Mouse (Mus musculus) embryonic fibroblast, embryonic 13.5 days (primary cell): ENCODE data around the gene Grwd1. TPM values are rescaled to one million over a fixed set of nuclear protein-coding genes. Genes with fewer than 3 reads are reported as not detected.

ENCODE experiments used
- H3K27ac ChIP-seq: 2 replicates; pipeline ENCODE4 v1.5.1; 2012; ENCODE audit warnings: low read length, control low read depth, inconsistent platforms; ENCODE audit not compliant: insufficient read depth
- H3K4me1 ChIP-seq: 2 replicates; pipeline ENCODE4 v1.6.1; 2011; ENCODE audit warnings: low read length; ENCODE audit not compliant: control insufficient read depth, insufficient read depth
- H3K4me3 ChIP-seq: 2 replicates; pipeline ENCODE4 v1.5.1; 2011; ENCODE audit warnings: mild to moderate bottlenecking, control low read depth, low read length; ENCODE audit not compliant: insufficient read depth
- CTCF ChIP-seq: IDR thresholded peaks from 2 replicates; pipeline ENCODE4 v1.5.1; 2011; ENCODE audit warnings: mild to moderate bottlenecking, control low read depth, low read length, moderate library complexity, borderline replicate concordance; ENCODE audit not compliant: insufficient read depth
- POLR2A ChIP-seq: IDR thresholded peaks from 2 replicates; pipeline ENCODE4 v1.6.1; 2011; ENCODE audit warnings: low read depth, mild to moderate bottlenecking, control low read depth, low read length, moderate library complexity
- polyA plus RNA-seq: library from polyadenylated mRNA; stranded (reverse); fragments of >200 nt; gene quantifications from 2 replicates; pipeline ENCODE4 v1.2.4, GENCODE M21; 2011; ENCODE audit warnings: low read depth; ENCODE audit not compliant: missing spikeins, insufficient read length

Gene Grwd1
- polyA plus RNA-seq, 1 experiment, result 13.5 TPM

- Histone ChIP-seq H3K27ac (no peak overlapping the region), H3K4me3 (no peak overlapping the region), H3K4me1 (no peaks in the 10 kb centered on the region)
- TF ChIP-seq POLR2A (no peak), CTCF (no peak)
Observed at GRCm38 (mm10) chr7:45791756-45792490, 38.8 kb downstream of the Grwd1 start.

GRCm38 (mm10) chr7:45790721-45791120 lies 40.0 kb downstream of the Grwd1 start:
- no peak overlapping the region for H3K4me3 ChIP-seq
- H3K27ac ChIP-seq, result no peak overlapping the region
- TF ChIP-seq CTCF, result no peak
- H3K4me1 ChIP-seq, result no peaks in the 10 kb centered on the region

GRCm38 (mm10) chr7:45787642-45788041 lies 43.1 kb downstream of the Grwd1 start:
- no peak for TF ChIP-seq POLR2A
- no peak for TF ChIP-seq CTCF
- Histone ChIP-seq H3K4me3 (no peak overlapping the region), H3K27ac (no peak overlapping the region), H3K4me1 (peaks cover 6% of the 10 kb centered on the region; the same call in 1 of the 2 replicates)

GRCm38 (mm10) chr7:45786661-45787413 lies 43.9 kb downstream of the Grwd1 start:
- H3K4me3 ChIP-seq, result peak overlapping the region; percentile 78
- TF ChIP-seq CTCF (no peak), POLR2A (peak; percentile 39; the same call in 1 of the 2 replicates)
- no peak overlapping the region for H3K27ac ChIP-seq
- peaks cover 6% of the 10 kb centered on the region; the same call in 1 of the 2 replicates for H3K4me1 ChIP-seq

- Histone ChIP-seq H3K27ac (no peak overlapping the region), H3K4me1 (peaks cover 6% of the 10 kb centered on the region; the same call in 1 of the 2 replicates), H3K4me3 (peak overlapping the region; percentile 78)
- no peak for TF ChIP-seq CTCF
- TF ChIP-seq POLR2A, result 0 out of 2 replicates have a peak, but pooled peaks have one; percentile 1
Observed at GRCm38 (mm10) chr7:45786136-45786578, 44.6 kb downstream of the Grwd1 start.

GRCm38 (mm10) chr7:45785388-45786135 lies 45.2 kb downstream of the Grwd1 start:
- Histone ChIP-seq H3K4me1 (peaks cover 6% of the 10 kb centered on the region; the same call in 1 of the 2 replicates), H3K4me3 (peak overlapping the region; percentile 78)
- no peak for TF ChIP-seq CTCF
- peak; percentile 16; the same call in 1 of the 2 replicates for TF ChIP-seq POLR2A

GRCm38 (mm10) chr7:45784524-45785372 lies 46.0 kb downstream of the Grwd1 start, which contains the start of gene Sult2b1:
Gene Sult2b1 (minus strand): TSS chr7:45784669.
- H3K27ac ChIP-seq, result no peak within 1 kb of the TSS
- peak within 1 kb of the TSS; percentile 78 for H3K4me3 ChIP-seq
- no peak for TF ChIP-seq CTCF
- H3K4me1 ChIP-seq, result peaks cover 6% of the 10 kb centered on the region; the same call in 1 of the 2 replicates

More at GRCm38 (mm10) chr7:45785388-45786135, 45.2 kb downstream of the Grwd1 start:
- H3K27ac ChIP-seq, result no peak overlapping the region

- Histone ChIP-seq H3K27ac (no peak within 1 kb of the TSS), H3K4me3 (peak within 1 kb of the TSS; percentile 53)
- TF ChIP-seq POLR2A, result peak; percentile 51; the same call in 1 of the 2 replicates
- no peak for TF ChIP-seq CTCF
Observed at GRCm38 (mm10) chr7:45783511-45784091, 47.1 kb downstream of the Grwd1 start, which contains the start of gene Lmtk3. Gene Lmtk3 (plus strand): TSS chr7:45783738.

More at GRCm38 (mm10) chr7:45783511-45784091, 47.1 kb downstream of the Grwd1 start, which contains the start of gene Lmtk3:
- H3K4me1 ChIP-seq, result peaks cover 6% of the 10 kb centered on the region; the same call in 1 of the 2 replicates
